Mouse (Mus musculus) thymus, adult 2 months (tissue): ENCODE measurements at regions not wholly inside any gene's neighbourhood (a gene's known extent, or its start where the extent isn't known, plus 50 kb on each side); places are given as distances from the start of the nearest gene placed in this dataset.

Source experiments
- DNase-seq: peaks from one replicate; pipeline ENCODE4 v3.0.0; 2021
- H3K27ac ChIP-seq: fragments of 200-500 bp; 2 replicates; pipeline ENCODE4 v1.5.1; 2012; ENCODE audit warnings: low read length, control low read depth; ENCODE audit not compliant: control insufficient read depth, insufficient read depth
- H3K27me3 ChIP-seq: fragments of 200-500 bp; 2 replicates; pipeline ENCODE4 v1.6.1; 2012; ENCODE audit warnings: mild to moderate bottlenecking, low read length, moderate library complexity, mixed read lengths; ENCODE audit not compliant: control insufficient read depth, insufficient read depth
- H3K36me3 ChIP-seq: fragments of 200-500 bp; 2 replicates; pipeline ENCODE4 v1.6.1; 2012; ENCODE audit warnings: mild to moderate bottlenecking, low read length, moderate library complexity; ENCODE audit not compliant: control insufficient read depth, insufficient read depth
- H3K4me1 ChIP-seq: fragments of 200-500 bp; replicated peaks from 2 replicates; pipeline ENCODE4 v1.6.1; 2012; ENCODE audit warnings: low read length; ENCODE audit not compliant: control insufficient read depth, insufficient read depth
- H3K4me3 ChIP-seq: fragments of 200-500 bp; 2 replicates; pipeline ENCODE4 v1.5.1; 2012; ENCODE audit warnings: mild to moderate bottlenecking, low read length, control low read depth, moderate library complexity; ENCODE audit not compliant: control insufficient read depth, insufficient read depth
- CTCF ChIP-seq: fragments of 200-500 bp; IDR thresholded peaks from 2 replicates; pipeline ENCODE4 v1.5.1; 2012; ENCODE audit warnings: mild to moderate bottlenecking, control low read depth, low read length, moderate library complexity, borderline replicate concordance; ENCODE audit not compliant: control insufficient read depth, poor library complexity, insufficient read depth; ENCODE audit errors: extremely low read depth
- POLR2A ChIP-seq: fragments of 200-500 bp; IDR thresholded peaks from 2 replicates; pipeline ENCODE4 v1.6.1; 2012; ENCODE audit warnings: mild to moderate bottlenecking, low read length, control low read depth, moderate library complexity; ENCODE audit not compliant: control insufficient read depth, poor library complexity, insufficient read depth; ENCODE audit errors: extremely low read depth
- WGBS: fragments of 180-500 bp; shearing (Covaris S2); methylation state at CpG from one replicate; pipeline ENCODE4 v1.1.7; 2018; 5-methylcytosine and 5-hydroxymethylcytosine counted together

- WGBS, result 91% methylated on average over 4 of the region's 4 CpGs
These were observed 88.6 kb downstream of the Tbx19 start for GRCm38 (mm10) chr1:165071831-165072491.

GRCm38 (mm10) chr1:165064981-165065380 lies 95.6 kb downstream of the Tbx19 start:
- 97% methylated on average over 5 of the region's 5 CpGs for WGBS
- H3K36me3 ChIP-seq, result no peaks in the 10 kb centered on the region
- H3K4me3 ChIP-seq, result no peak overlapping the region
- H3K27me3 ChIP-seq, result no peaks in the 10 kb centered on the region
- DNase-seq, result no peak
- TF ChIP-seq CTCF, result no peak
- no peak for TF ChIP-seq POLR2A
- H3K4me1 ChIP-seq, result peaks cover 2% of the 10 kb centered on the region; the same call in 1 of the 2 replicates
- no peak overlapping the region for H3K27ac ChIP-seq

More at GRCm38 (mm10) chr1:165071831-165072491, 88.6 kb downstream of the Tbx19 start:
- H3K27ac ChIP-seq, result no peak overlapping the region
- TF ChIP-seq POLR2A (no peak), CTCF (no peak)
- H3K4me1 ChIP-seq, result no peaks in the 10 kb centered on the region
- no peaks in the 10 kb centered on the region for H3K36me3 ChIP-seq
- no peak overlapping the region for H3K4me3 ChIP-seq
- no peaks in the 10 kb centered on the region; the same call in 1 of the 2 replicates for H3K27me3 ChIP-seq
- DNase-seq, result no peak

- DNase-seq, result no peak
- TF ChIP-seq POLR2A (no peak), CTCF (no peak)
- Histone ChIP-seq H3K36me3 (no peaks in the 10 kb centered on the region), H3K27ac (no peak overlapping the region), H3K4me3 (no peak overlapping the region), H3K4me1 (peaks cover 2% of the 10 kb centered on the region; the same call in 1 of the 2 replicates), H3K27me3 (no peaks in the 10 kb centered on the region)
- 79% methylated on average over 8 of the region's 8 CpGs for WGBS
These were observed 97.6 kb downstream of the Tbx19 start for GRCm38 (mm10) chr1:165062813-165063492.

GRCm38 (mm10) chr1:165061420-165061819 lies 99.2 kb downstream of the Tbx19 start:
- Histone ChIP-seq H3K27ac (no peak overlapping the region), H3K36me3 (no peaks in the 10 kb centered on the region), H3K4me3 (no peak overlapping the region), H3K4me1 (peaks cover 2% of the 10 kb centered on the region; the same call in 1 of the 2 replicates), H3K27me3 (no peaks in the 10 kb centered on the region)
- DNase-seq, result no peak
- 88% methylated on average over 3 of the region's 3 CpGs for WGBS
- no peak for TF ChIP-seq CTCF
- TF ChIP-seq POLR2A, result no peak

GRCm38 (mm10) chr1:165054245-165054644 lies 106.3 kb downstream of the Tbx19 start:
- no peaks in the 10 kb centered on the region for H3K27me3 ChIP-seq
- H3K27ac ChIP-seq, result no peak overlapping the region
- H3K4me3 ChIP-seq, result no peak overlapping the region
- DNase-seq, result no peak
- TF ChIP-seq CTCF, result no peak
- no peak for TF ChIP-seq POLR2A
- 45% methylated on average over 6 of the region's 6 CpGs for WGBS
- H3K4me1 ChIP-seq, result no peaks in the 10 kb centered on the region
- no peaks in the 10 kb centered on the region for H3K36me3 ChIP-seq

- no peak overlapping the region for H3K27ac ChIP-seq
- no peak for TF ChIP-seq CTCF
- no peak for TF ChIP-seq POLR2A
- H3K4me3 ChIP-seq, result no peak overlapping the region
- no peaks in the 10 kb centered on the region for H3K4me1 ChIP-seq
- no peaks in the 10 kb centered on the region for H3K27me3 ChIP-seq
- H3K36me3 ChIP-seq, result no peaks in the 10 kb centered on the region
- 31% methylated on average over 2 of the region's 2 CpGs for WGBS
- no peak for DNase-seq
These were observed 109.3 kb downstream of the Tbx19 start for GRCm38 (mm10) chr1:165051294-165051693.

- WGBS, result 95% methylated on average over 4 of the region's 4 CpGs
- no peak for TF ChIP-seq CTCF
- TF ChIP-seq POLR2A, result no peak
- no peak overlapping the region for H3K4me3 ChIP-seq
- DNase-seq, result no peak
- no peaks in the 10 kb centered on the region for H3K27me3 ChIP-seq
- no peaks in the 10 kb centered on the region for H3K36me3 ChIP-seq
- H3K27ac ChIP-seq, result no peak overlapping the region
- no peaks in the 10 kb centered on the region for H3K4me1 ChIP-seq
These were observed 110.4 kb downstream of the Tbx19 start for GRCm38 (mm10) chr1:165050176-165050575.
